Mouse (Mus musculus): Measurements from ENCODE around the gene Slc9a9. TPM values are rescaled to one million over a fixed set of nuclear protein-coding genes. Genes with fewer than 3 reads are reported as not detected.

Slc9a9 gene
- polyA plus RNA-seq, 1 experiment from 2014 or later = 1.6 TPM

DNA sequence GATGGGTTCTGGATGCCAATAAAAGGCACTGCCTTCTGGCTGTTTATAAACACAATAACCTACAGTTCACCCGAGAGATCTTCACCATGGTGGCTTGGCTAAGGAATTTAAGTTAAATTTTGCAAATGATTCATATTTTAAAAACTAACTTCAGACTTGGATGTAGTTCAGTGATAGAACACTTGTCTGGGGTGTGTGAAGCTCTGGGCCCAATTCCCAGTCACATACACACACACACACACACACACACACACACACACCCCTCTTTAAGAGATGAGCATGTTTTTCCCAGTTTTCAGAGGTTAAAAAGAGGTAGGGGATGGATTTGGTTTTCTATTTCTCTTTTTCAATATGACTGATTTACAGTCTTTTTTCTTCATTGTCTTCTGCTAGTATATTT, 15.9 kb downstream of the Slc9a9 start:
- no peak for ATAC-seq (ENCODE audit: low read depth)
- no peak overlapping the region for H3K4me3 ChIP-seq (replicated peaks)
- DNase-seq = no peak
- no peaks in the 10 kb centered on the region for H3K36me3 ChIP-seq
- WGBS (ENCODE audit: insufficient replicate concordance) = 53% methylated on average over 1 of the region's 1 CpGs
- no peak overlapping the region for H3K4me2 ChIP-seq
- no peaks in the 10 kb centered on the region for H3K9me3 ChIP-seq (replicated peaks)
- no peak overlapping the region for H3K27ac ChIP-seq
- no peak overlapping the region for H3K9ac ChIP-seq
- H3K4me1 ChIP-seq (replicated peaks) = 0 out of 2 replicates have a peak, but pooled peaks cover 4% of the 10 kb centered on the region
- H3K27me3 ChIP-seq = no peaks in the 10 kb centered on the region

GRCm38 (mm10) chr9:94686380-94686779, 16.7 kb downstream of the Slc9a9 start:
- WGBS (ENCODE audit: insufficient replicate concordance) = 72% methylated on average over 2 of the region's 2 CpGs
- Histone ChIP-seq H3K9me3 (replicated peaks) (no peaks in the 10 kb centered on the region), H3K4me1 (replicated peaks) (0 out of 2 replicates have a peak, but pooled peaks cover 5% of the 10 kb centered on the region), H3K27ac (no peak overlapping the region), H3K27me3 (no peaks in the 10 kb centered on the region), H3K36me3 (no peaks in the 10 kb centered on the region), H3K4me3 (replicated peaks) (no peak overlapping the region), H3K4me2 (no peak overlapping the region), H3K9ac (no peak overlapping the region)
- no peak for ATAC-seq (ENCODE audit: low read depth)
- DNase-seq = no peak

- H3K9ac ChIP-seq = no peak overlapping the region
- ATAC-seq (ENCODE audit: low read depth) (peak; percentile 57), DNase-seq (no peak)
- peaks cover 14% of the 10 kb centered on the region for H3K4me1 ChIP-seq (replicated peaks)
- H3K4me2 ChIP-seq = no peak overlapping the region
- H3K4me3 ChIP-seq (replicated peaks) = no peak overlapping the region
- no peaks in the 10 kb centered on the region for H3K27me3 ChIP-seq
- no peaks in the 10 kb centered on the region for H3K36me3 ChIP-seq
- WGBS (ENCODE audit: insufficient replicate concordance) = 54% methylated on average over 1 of the region's 1 CpGs
- H3K27ac ChIP-seq = no peak overlapping the region
- no peaks in the 10 kb centered on the region for H3K9me3 ChIP-seq (replicated peaks)
These were observed 17.6 kb downstream of the Slc9a9 start for GRCm38 (mm10) chr9:94687203-94687859.

GRCm38 (mm10) chr9:94691311-94692087, 21.8 kb downstream of the Slc9a9 start:
- no peak overlapping the region for H3K9ac ChIP-seq
- no peaks in the 10 kb centered on the region for H3K36me3 ChIP-seq
- ATAC-seq (ENCODE audit: low read depth) (no peak), DNase-seq (no peak)
- H3K4me1 ChIP-seq (replicated peaks) = peaks cover 52% of the 10 kb centered on the region
- no peaks in the 10 kb centered on the region for H3K9me3 ChIP-seq (replicated peaks)
- H3K27ac ChIP-seq = peak overlapping the region; percentile 63; the same call in 1 of the 2 replicates
- no peak overlapping the region for H3K4me2 ChIP-seq
- H3K27me3 ChIP-seq = no peaks in the 10 kb centered on the region
- WGBS (ENCODE audit: insufficient replicate concordance) = 21% methylated on average over 10 of the region's 10 CpGs
- H3K4me3 ChIP-seq (replicated peaks) = no peak overlapping the region

DNA sequence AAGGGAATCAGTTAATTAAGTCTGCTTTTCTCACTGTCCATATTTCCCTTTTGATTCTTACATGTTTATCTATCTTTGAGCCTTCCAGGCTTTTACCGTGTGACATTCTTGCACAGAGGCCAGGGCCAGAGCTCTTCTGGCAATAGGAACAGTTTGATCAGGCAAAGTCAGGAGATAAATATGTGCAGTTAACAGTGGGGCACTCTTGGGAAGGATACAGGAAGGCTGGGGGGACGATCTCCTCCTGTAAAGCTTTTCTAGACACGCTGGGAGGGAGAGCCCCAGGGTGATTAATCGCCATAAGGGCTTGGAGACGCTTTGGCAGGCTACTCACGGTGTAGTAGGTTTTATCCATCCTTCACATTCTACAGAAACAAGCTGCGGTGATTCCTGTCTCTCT, 22.4 kb downstream of the Slc9a9 start:
- Histone ChIP-seq H3K9ac (no peak overlapping the region), H3K4me2 (no peak overlapping the region), H3K4me3 (replicated peaks) (no peak overlapping the region), H3K27ac (peak overlapping the region; percentile 63), H3K9me3 (replicated peaks) (no peaks in the 10 kb centered on the region), H3K4me1 (replicated peaks) (peaks cover 58% of the 10 kb centered on the region), H3K36me3 (no peaks in the 10 kb centered on the region), H3K27me3 (no peaks in the 10 kb centered on the region)
- no peak for ATAC-seq (ENCODE audit: low read depth)
- 13% methylated on average over 7 of the region's 7 CpGs for WGBS (ENCODE audit: insufficient replicate concordance)
- no peak for DNase-seq

GRCm38 (mm10) chr9:94694243-94694642, 24.5 kb downstream of the Slc9a9 start:
- H3K9ac ChIP-seq = 0 out of 2 replicates have a peak overlapping the region, but pooled peaks have one; percentile 39
- H3K4me2 ChIP-seq = peak overlapping the region; percentile 43; the same call in 1 of the 2 replicates
- DNase-seq (no peak), ATAC-seq (ENCODE audit: low read depth) (peak; percentile 59)
- H3K27me3 ChIP-seq = no peaks in the 10 kb centered on the region
- no peaks in the 10 kb centered on the region for H3K9me3 ChIP-seq (replicated peaks)
- H3K4me3 ChIP-seq (replicated peaks) = no peak overlapping the region
- peak overlapping the region; percentile 77 for H3K27ac ChIP-seq
- 19% methylated on average over 4 of the region's 4 CpGs for WGBS (ENCODE audit: insufficient replicate concordance)
- H3K36me3 ChIP-seq = no peaks in the 10 kb centered on the region
- peaks cover 58% of the 10 kb centered on the region for H3K4me1 ChIP-seq (replicated peaks)

GRCm38 (mm10) chr9:94694983-94695382, 25.3 kb downstream of the Slc9a9 start:
- ATAC-seq (ENCODE audit: low read depth) = peak; percentile 84
- no peaks in the 10 kb centered on the region for H3K27me3 ChIP-seq
- H3K4me2 ChIP-seq = peak overlapping the region; percentile 43
- peak overlapping the region; percentile 39; the same call in 1 of the 2 replicates for H3K9ac ChIP-seq
- H3K9me3 ChIP-seq (replicated peaks) = no peaks in the 10 kb centered on the region
- no peak overlapping the region for H3K4me3 ChIP-seq (replicated peaks)
- peak overlapping the region; percentile 77 for H3K27ac ChIP-seq
- peaks cover 58% of the 10 kb centered on the region for H3K4me1 ChIP-seq (replicated peaks)
- DNase-seq = peak; percentile 29
- WGBS (ENCODE audit: insufficient replicate concordance) = 19% methylated on average over 3 of the region's 3 CpGs
- no peaks in the 10 kb centered on the region for H3K36me3 ChIP-seq

GRCm38 (mm10) chr9:94696539-94697079, 26.9 kb downstream of the Slc9a9 start:
- H3K27ac ChIP-seq = peak overlapping the region; percentile 52
- 0 out of 2 replicates have a peak overlapping the region, but pooled peaks have one; percentile 33 for H3K4me2 ChIP-seq

GRCm38 (mm10) chr9:94698175-94698574, 28.5 kb downstream of the Slc9a9 start:
- no peaks in the 10 kb centered on the region for H3K27me3 ChIP-seq
- H3K4me1 ChIP-seq (replicated peaks) = peaks cover 41% of the 10 kb centered on the region
- no peaks in the 10 kb centered on the region for H3K36me3 ChIP-seq
- no peak overlapping the region for H3K27ac ChIP-seq
- ATAC-seq (ENCODE audit: low read depth) = no peak
- no peak overlapping the region for H3K4me3 ChIP-seq (replicated peaks)
- H3K4me2 ChIP-seq = no peak overlapping the region
- no peak for DNase-seq
- 28% methylated on average over 2 of the region's 2 CpGs for WGBS (ENCODE audit: insufficient replicate concordance)
- H3K9ac ChIP-seq = no peak overlapping the region
- H3K9me3 ChIP-seq (replicated peaks) = no peaks in the 10 kb centered on the region

More at GRCm38 (mm10) chr9:94696539-94697079, 26.9 kb downstream of the Slc9a9 start:
- Histone ChIP-seq H3K4me3 (replicated peaks) (no peak overlapping the region), H3K9me3 (replicated peaks) (no peaks in the 10 kb centered on the region), H3K4me1 (replicated peaks) (peaks cover 54% of the 10 kb centered on the region), H3K27me3 (no peaks in the 10 kb centered on the region), H3K9ac (no peak overlapping the region), H3K36me3 (no peaks in the 10 kb centered on the region)
- 26% methylated on average over 9 of the region's 9 CpGs for WGBS (ENCODE audit: insufficient replicate concordance)
- ATAC-seq (ENCODE audit: low read depth) (peak; percentile 76), DNase-seq (peak; percentile 23)

- no peaks in the 10 kb centered on the region for H3K27me3 ChIP-seq
- DNase-seq (no peak), ATAC-seq (ENCODE audit: low read depth) (no peak)
- peaks cover 19% of the 10 kb centered on the region for H3K4me1 ChIP-seq (replicated peaks)
- H3K27ac ChIP-seq = no peak overlapping the region
- no peak overlapping the region for H3K9ac ChIP-seq
- H3K9me3 ChIP-seq (replicated peaks) = no peaks in the 10 kb centered on the region
- 69% methylated on average over 1 of the region's 1 CpGs for WGBS (ENCODE audit: insufficient replicate concordance)
- no peaks in the 10 kb centered on the region for H3K36me3 ChIP-seq
- H3K4me2 ChIP-seq = no peak overlapping the region
- H3K4me3 ChIP-seq (replicated peaks) = no peak overlapping the region
These were observed 30.8 kb downstream of the Slc9a9 start for GRCm38 (mm10) chr9:94700549-94700948.

DNA sequence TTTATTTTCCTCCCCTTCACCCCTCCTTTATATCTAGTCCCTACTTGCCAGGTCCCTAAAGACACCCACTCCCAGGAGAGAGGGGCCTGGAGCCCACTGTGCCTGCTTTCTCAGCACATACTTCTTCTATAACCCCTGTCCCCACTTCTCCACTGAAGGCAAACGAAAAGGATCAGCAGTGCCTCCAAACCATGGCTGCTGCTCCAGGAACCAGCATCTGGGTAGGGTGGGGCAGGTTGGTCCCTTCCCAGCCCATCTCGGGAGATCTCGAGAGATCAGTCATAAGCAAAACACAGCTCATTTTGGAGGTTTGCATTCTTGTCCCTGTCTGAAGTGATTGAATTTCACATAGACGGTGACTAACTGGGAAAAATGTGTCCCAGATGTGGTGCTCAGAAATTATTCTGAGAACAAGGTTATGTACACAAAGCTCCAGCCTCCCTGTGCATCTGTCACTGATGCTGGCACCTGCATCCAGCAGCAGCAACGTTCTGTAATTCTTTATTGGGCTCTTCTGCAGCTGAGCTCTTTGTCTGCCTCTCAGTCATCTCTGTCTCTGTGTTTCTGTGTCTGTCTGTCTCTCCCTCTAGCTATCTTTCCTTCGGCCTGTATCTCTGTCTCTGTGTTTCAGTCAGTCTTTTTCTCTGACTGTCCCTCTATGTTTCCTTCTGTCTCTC, 31.6 kb downstream of the Slc9a9 start:
- ATAC-seq (ENCODE audit: low read depth) (no peak), DNase-seq (no peak)
- H3K27ac ChIP-seq = no peak overlapping the region
- whole genome bisulfite sequencing (ENCODE audit: insufficient replicate concordance) = 61% methylated on average over 6 of the region's 6 CpGs
- H3K9me3 ChIP-seq (replicated peaks) = no peaks in the 10 kb centered on the region
- no peak overlapping the region for H3K4me3 ChIP-seq (replicated peaks)
- no peak overlapping the region for H3K9ac ChIP-seq
- H3K36me3 ChIP-seq = no peaks in the 10 kb centered on the region
- peaks cover 11% of the 10 kb centered on the region for H3K4me1 ChIP-seq (replicated peaks)
- H3K27me3 ChIP-seq = no peaks in the 10 kb centered on the region
- no peak overlapping the region for H3K4me2 ChIP-seq
